Mouse (Mus musculus) heart, postnatal 0 days (tissue): ENCODE measurements around the gene Papss2. TPM values are rescaled to one million over a fixed set of nuclear protein-coding genes. Genes with fewer than 3 reads are reported as not detected.
A peak's percentile ranks its signal among the peaks of the same experiment; 100 is the strongest.

Source experiments
- ATAC-seq: fragments of 200-750 bp; cut with Nextera tagmentation; 2 replicates; pipeline ENCODE4 v1.8.0; 2017; ENCODE audit warnings: low read depth, moderate number of reproducible peaks, moderate library complexity; ENCODE audit not compliant: insufficient read depth
- DNase-seq: peaks from one replicate; pipeline ENCODE4 v3.0.0-alpha.2; 2016; ENCODE audit warnings: low spot score
- H3K27ac ChIP-seq: fragments of 300-500 bp; sonication (generic); 2 replicates; pipeline ENCODE4 v1.5.1; 2014; ENCODE audit warnings: low read depth, mild to moderate bottlenecking
- H3K27me3 ChIP-seq: fragments of 300-500 bp; sonication (generic); 2 replicates; pipeline ENCODE4 v1.6.1; 2014; ENCODE audit warnings: low read length, mixed read lengths; ENCODE audit not compliant: control insufficient read depth, insufficient read depth
- H3K36me3 ChIP-seq: fragments of 300-500 bp; sonication (generic); replicated peaks from 2 replicates; pipeline ENCODE4 v1.6.1; 2014; ENCODE audit warnings: low read length, mixed read lengths; ENCODE audit not compliant: control insufficient read depth, insufficient read depth
- H3K4me1 ChIP-seq: fragments of 300-500 bp; sonication (generic); 2 replicates; pipeline ENCODE4 v1.6.1; 2014; ENCODE audit warnings: antibody characterized with exemption; ENCODE audit not compliant: control insufficient read depth, insufficient read depth
- H3K4me2 ChIP-seq: fragments of 300-500 bp; sonication (generic); 2 replicates; pipeline ENCODE4 v1.6.1; 2014; ENCODE audit warnings: low read depth, mild to moderate bottlenecking, low read length, moderate library complexity
- H3K4me3 ChIP-seq: fragments of 300-500 bp; sonication (generic); 2 replicates; pipeline ENCODE4 v1.5.1; 2014; ENCODE audit warnings: low read depth, low read length
- H3K9ac ChIP-seq: fragments of 300-500 bp; sonication (generic); replicated peaks from 2 replicates; pipeline ENCODE4 v1.6.1; 2014; ENCODE audit warnings: low read depth, low read length, mixed read lengths
- H3K9me3 ChIP-seq: fragments of 300-500 bp; sonication (generic); replicated peaks from 2 replicates; pipeline ENCODE4 v1.6.1; 2016; ENCODE audit warnings: low read length; ENCODE audit not compliant: control insufficient read depth
- CTCF ChIP-seq: IDR thresholded peaks from 2 replicates; pipeline ENCODE4 v1.5.1; 2016; ENCODE audit warnings: antibody characterized with exemption, control low read depth, low read depth
- EP300 ChIP-seq: IDR thresholded peaks from 2 replicates; pipeline ENCODE4 v1.6.1; 2016; ENCODE audit warnings: antibody characterized with exemption, low read depth
- WGBS: fragments of 180-500 bp; shearing (Covaris S2); extraction: QIAGEN DNeasy Blood & Tissue Kit; methylation state at CpG from one replicate; pipeline ENCODE4 v1.1.7; 2014; 5-methylcytosine and 5-hydroxymethylcytosine counted together
- polyA plus RNA-seq: library from polyadenylated mRNA; unstranded; fragments of >200 nt; fragmentation: Nextera tagmentation; extraction: Ambion mirVana; gene quantifications from 2 replicates; pipeline ENCODE4 v1.2.1, GENCODE M21; 2015
- total RNA-seq: library from RNA; depleted of rRNA; stranded (reverse); fragments of >200 nt; gene quantifications from 2 replicates; pipeline ENCODE4 v1.2.3, GENCODE M21; 2014; ENCODE audit warnings: low replicate concordance

Papss2 gene
- total and polyA plus RNA-seq, 2 experiments from 2014 or later = 2.0 to 9.0 TPM

GRCm38 (mm10) chr19:32583091-32583766, 12.4 kb upstream of the Papss2 start:
- no peaks in the 10 kb centered on the region for H3K9me3 ChIP-seq
- H3K4me1 ChIP-seq = no peaks in the 10 kb centered on the region
- H3K4me3 ChIP-seq = no peak overlapping the region
- H3K36me3 ChIP-seq = no peaks in the 10 kb centered on the region
- ATAC-seq (no peak), DNase-seq (no peak)
- no peak overlapping the region for H3K4me2 ChIP-seq
- no peak overlapping the region for H3K27ac ChIP-seq
- WGBS = 81% methylated on average over 4 of the region's 4 CpGs
- no peak for TF ChIP-seq CTCF
- H3K9ac ChIP-seq = no peak overlapping the region
- H3K27me3 ChIP-seq = no peaks in the 10 kb centered on the region

GRCm38 (mm10) chr19:32587727-32588126, 7.9 kb upstream of the Papss2 start:
- no peaks in the 10 kb centered on the region for H3K36me3 ChIP-seq
- H3K27ac ChIP-seq = no peak overlapping the region
- 51% methylated on average over 6 of the region's 6 CpGs for WGBS

GRCm38 (mm10) chr19:32592749-32593148, 2.8 kb upstream of the Papss2 start:
- no peaks in the 10 kb centered on the region for H3K4me1 ChIP-seq
- no peak overlapping the region for H3K9ac ChIP-seq
- no peak for DNase-seq
- H3K27ac ChIP-seq = no peak overlapping the region
- H3K4me2 ChIP-seq = no peak overlapping the region
- H3K36me3 ChIP-seq = no peaks in the 10 kb centered on the region
- no peaks in the 10 kb centered on the region for H3K9me3 ChIP-seq
- TF ChIP-seq EP300 (no peak), CTCF (no peak)
- H3K4me3 ChIP-seq = no peak overlapping the region
- 88% methylated on average over 7 of the region's 7 CpGs for WGBS
- no peak for ATAC-seq
- no peaks in the 10 kb centered on the region for H3K27me3 ChIP-seq

More at GRCm38 (mm10) chr19:32587727-32588126, 7.9 kb upstream of the Papss2 start:
- Histone ChIP-seq H3K9ac (no peak overlapping the region), H3K4me2 (no peak overlapping the region), H3K9me3 (no peaks in the 10 kb centered on the region), H3K27me3 (no peaks in the 10 kb centered on the region), H3K4me3 (no peak overlapping the region), H3K4me1 (no peaks in the 10 kb centered on the region)
- peak; percentile 34 for DNase-seq
- no peak for TF ChIP-seq EP300
- no peak for TF ChIP-seq CTCF
- ATAC-seq = peak; percentile 75

- Histone ChIP-seq H3K4me3 (no peak overlapping the region), H3K27ac (no peak overlapping the region), H3K4me2 (no peak overlapping the region), H3K9ac (no peak overlapping the region), H3K4me1 (no peaks in the 10 kb centered on the region), H3K27me3 (no peaks in the 10 kb centered on the region), H3K36me3 (no peaks in the 10 kb centered on the region), H3K9me3 (no peaks in the 10 kb centered on the region)
- 48% methylated on average over 5 of the region's 5 CpGs for WGBS
- TF ChIP-seq EP300 (no peak), CTCF (peak; percentile 35)
- DNase-seq (no peak), ATAC-seq (no peak)
Measured at GRCm38 (mm10) chr19:32593870-32594269, 1.7 kb upstream of the Papss2 start.

GRCm38 (mm10) chr19:32595131-32595505, 472 bp upstream of the Papss2 start:
- no peak overlapping the region for H3K27ac ChIP-seq
- H3K9me3 ChIP-seq = no peaks in the 10 kb centered on the region
- DNase-seq = no peak
- H3K36me3 ChIP-seq = no peaks in the 10 kb centered on the region
- no peaks in the 10 kb centered on the region for H3K27me3 ChIP-seq
- WGBS = 24% methylated on average over 8 of the region's 8 CpGs
- peak overlapping the region; percentile 73 for H3K4me2 ChIP-seq
- ATAC-seq = no peak
- H3K4me1 ChIP-seq = no peaks in the 10 kb centered on the region
- peak overlapping the region; percentile 55 for H3K4me3 ChIP-seq
- H3K9ac ChIP-seq = peak overlapping the region; percentile 52
- TF ChIP-seq CTCF (no peak), EP300 (no peak)

- Histone ChIP-seq H3K4me3 (no peak overlapping the region), H3K9ac (no peak overlapping the region), H3K4me2 (no peak overlapping the region), H3K27me3 (no peaks in the 10 kb centered on the region), H3K4me1 (no peaks in the 10 kb centered on the region), H3K36me3 (no peaks in the 10 kb centered on the region), H3K27ac (no peak overlapping the region), H3K9me3 (no peaks in the 10 kb centered on the region)
- 81% methylated on average over 7 of the region's 7 CpGs for WGBS
- ATAC-seq = no peak
- no peak for DNase-seq
- TF ChIP-seq CTCF (no peak), EP300 (no peak)
Measured at GRCm38 (mm10) chr19:32599006-32599405, 3.4 kb downstream of the Papss2 start.
